Mouse (Mus musculus) heart, embryonic 11.5 days (tissue): Measurements from ENCODE around the gene Ell2. TPM values are rescaled to one million over a fixed set of nuclear protein-coding genes. Genes with fewer than 3 reads are reported as not detected.

ENCODE experiments used
- ATAC-seq: fragments of 200-750 bp; cut with Nextera tagmentation; replicated peaks from 2 replicates; pipeline ENCODE4 v1.8.0; 2017; ENCODE audit warnings: moderate library complexity; ENCODE audit not compliant: insufficient number of reproducible peaks, low FRiP score, low TSS enrichment
- H3K27ac ChIP-seq: fragments of 300-500 bp; sonication (generic); 2 replicates; pipeline ENCODE4 v1.5.1; 2014; ENCODE audit warnings: mild to moderate bottlenecking, low read depth, low read length
- H3K27me3 ChIP-seq: fragments of 300-500 bp; sonication (generic); 2 replicates; pipeline ENCODE4 v1.6.1; 2014; ENCODE audit warnings: mild to moderate bottlenecking, low read length, mixed read lengths; ENCODE audit not compliant: control insufficient read depth, insufficient read depth
- H3K36me3 ChIP-seq: fragments of 300-500 bp; sonication (generic); 2 replicates; pipeline ENCODE4 v1.6.1; 2014; ENCODE audit warnings: mild to moderate bottlenecking, low read length, moderate library complexity, mixed read lengths; ENCODE audit not compliant: control insufficient read depth, insufficient read depth
- H3K4me1 ChIP-seq: fragments of 300-500 bp; sonication (generic); 2 replicates; pipeline ENCODE4 v1.6.1; 2014; ENCODE audit warnings: low read length; ENCODE audit not compliant: control insufficient read depth, insufficient read depth
- H3K4me2 ChIP-seq: fragments of 300-500 bp; sonication (generic); 2 replicates; pipeline ENCODE4 v1.6.1; 2014; ENCODE audit warnings: mild to moderate bottlenecking, moderate library complexity
- H3K4me3 ChIP-seq: fragments of 300-500 bp; sonication (generic); 2 replicates; pipeline ENCODE4 v1.5.1; 2014; ENCODE audit warnings: low read depth, low read length
- H3K9ac ChIP-seq: fragments of 300-500 bp; sonication (generic); 2 replicates; pipeline ENCODE4 v1.6.1; 2014; ENCODE audit warnings: mild to moderate bottlenecking, low read depth, low read length, moderate library complexity
- H3K9me3 ChIP-seq: fragments of 300-500 bp; sonication (generic); replicated peaks from 2 replicates; pipeline ENCODE4 v1.6.1; 2016; ENCODE audit warnings: low read length; ENCODE audit not compliant: control insufficient read depth
- WGBS: fragments of 180-500 bp; shearing (Covaris S2); extraction: QIAGEN DNeasy Blood & Tissue Kit; methylation state at CpG from one replicate; pipeline ENCODE4 v1.1.7; 2014; ENCODE audit not compliant: insufficient replicate concordance; 5-methylcytosine and 5-hydroxymethylcytosine counted together
- polyA plus RNA-seq: library from polyadenylated mRNA; unstranded; fragments of >200 nt; fragmentation: Nextera tagmentation; extraction: Ambion mirVana; gene quantifications from 2 replicates; pipeline ENCODE4 v1.2.1, GENCODE M21; 2014

Ell2 gene
- polyA plus RNA-seq, 1 experiment from 2014 or later: 10.4 TPM

GRCm38 (mm10) chr13:75747265-75747664 lies 40.7 kb downstream of the Ell2 start:
- H3K4me3 ChIP-seq: no peak overlapping the region
- peaks cover 3% of the 10 kb centered on the region; the same call in 1 of the 2 replicates for H3K4me1 ChIP-seq
- no peaks in the 10 kb centered on the region for H3K9me3 ChIP-seq
- H3K9ac ChIP-seq: no peak overlapping the region
- 83% methylated on average over 3 of the region's 3 CpGs for WGBS
- no peak for ATAC-seq
- H3K36me3 ChIP-seq: no peaks in the 10 kb centered on the region
- no peaks in the 10 kb centered on the region for H3K27me3 ChIP-seq
- no peak overlapping the region for H3K27ac ChIP-seq
- H3K4me2 ChIP-seq: no peak overlapping the region

GRCm38 (mm10) chr13:75748685-75749084 lies 42.1 kb downstream of the Ell2 start:
- no peak overlapping the region for H3K4me3 ChIP-seq
- no peak overlapping the region for H3K9ac ChIP-seq
- no peak overlapping the region for H3K27ac ChIP-seq
- H3K9me3 ChIP-seq: no peaks in the 10 kb centered on the region
- WGBS: 93% methylated on average over 7 of the region's 7 CpGs
- no peaks in the 10 kb centered on the region for H3K36me3 ChIP-seq
- no peaks in the 10 kb centered on the region for H3K4me1 ChIP-seq
- no peak for ATAC-seq
- H3K4me2 ChIP-seq: no peak overlapping the region
- no peaks in the 10 kb centered on the region for H3K27me3 ChIP-seq

GRCm38 (mm10) chr13:75750785-75751184 lies 44.2 kb downstream of the Ell2 start:
- ATAC-seq: no peak
- Histone ChIP-seq H3K9ac (no peak overlapping the region), H3K4me3 (no peak overlapping the region), H3K9me3 (no peaks in the 10 kb centered on the region), H3K4me2 (no peak overlapping the region), H3K27ac (no peak overlapping the region), H3K36me3 (no peaks in the 10 kb centered on the region), H3K4me1 (no peaks in the 10 kb centered on the region), H3K27me3 (no peaks in the 10 kb centered on the region)
- 67% methylated on average over 2 of the region's 2 CpGs for WGBS

DNA sequence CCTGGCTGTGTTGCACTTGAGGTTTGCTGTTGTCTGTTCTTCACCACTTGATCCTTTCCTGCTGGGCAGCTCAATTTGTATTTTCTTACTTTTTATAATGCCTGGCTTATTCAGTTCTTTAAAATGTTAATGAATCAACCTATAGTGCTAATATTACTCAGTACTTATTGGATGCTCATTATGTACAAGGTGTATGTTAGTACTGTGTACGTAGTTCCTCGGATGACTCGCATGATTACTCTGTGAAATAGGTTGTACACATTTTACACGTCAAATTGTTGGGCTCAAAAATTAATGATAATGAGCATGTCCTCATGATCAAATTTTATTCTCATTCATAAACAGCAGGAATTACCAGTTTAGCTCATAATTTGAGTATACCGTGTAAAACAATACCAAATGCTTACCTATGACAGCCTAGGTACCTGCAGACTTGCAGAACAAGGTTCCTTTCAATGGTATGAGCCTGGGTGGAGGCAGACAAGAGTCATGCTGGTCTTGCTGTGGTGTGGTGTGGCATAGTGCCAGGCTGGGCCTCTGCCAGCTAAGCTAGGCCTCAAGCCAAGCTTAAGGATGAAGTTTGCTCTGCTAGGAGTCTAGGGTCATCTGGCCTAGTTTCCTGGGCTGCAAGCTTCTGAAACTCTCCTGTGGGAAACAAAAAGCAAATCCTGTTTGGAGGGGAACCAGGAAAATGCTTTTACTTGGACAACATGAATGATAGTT lies 45.8 kb downstream of the Ell2 start:
- Histone ChIP-seq H3K9me3 (no peaks in the 10 kb centered on the region), H3K4me2 (no peak overlapping the region), H3K36me3 (no peaks in the 10 kb centered on the region), H3K4me1 (no peaks in the 10 kb centered on the region), H3K9ac (no peak overlapping the region), H3K27ac (no peak overlapping the region), H3K4me3 (no peak overlapping the region), H3K27me3 (no peaks in the 10 kb centered on the region)
- WGBS: 86% methylated on average over 5 of the region's 5 CpGs
- ATAC-seq: no peak

DNA sequence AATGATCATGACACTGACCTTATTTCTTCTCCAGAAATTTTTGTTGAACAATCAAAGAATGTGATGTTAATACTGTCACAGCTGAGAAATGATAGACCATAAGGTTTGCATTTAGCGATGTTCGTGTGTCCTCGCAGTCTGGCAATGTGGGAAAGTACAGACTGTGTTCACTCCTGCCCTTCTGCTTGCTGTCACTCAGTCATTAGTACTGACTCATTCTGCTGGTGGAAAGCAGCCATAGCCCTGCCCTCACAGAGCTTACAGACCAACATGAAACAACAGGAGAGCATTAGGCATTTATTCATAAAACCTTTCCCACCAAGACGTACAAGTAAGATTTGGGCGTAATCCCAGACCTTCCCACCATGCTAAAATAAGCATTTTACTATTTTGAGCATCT lies 47.8 kb downstream of the Ell2 start:
- Histone ChIP-seq H3K4me3 (no peak overlapping the region), H3K9ac (no peak overlapping the region), H3K4me1 (no peaks in the 10 kb centered on the region), H3K27me3 (no peaks in the 10 kb centered on the region), H3K27ac (no peak overlapping the region), H3K4me2 (no peak overlapping the region), H3K36me3 (no peaks in the 10 kb centered on the region), H3K9me3 (no peaks in the 10 kb centered on the region)
- ATAC-seq: no peak
- WGBS: 79% methylated on average over 5 of the region's 5 CpGs

DNA sequence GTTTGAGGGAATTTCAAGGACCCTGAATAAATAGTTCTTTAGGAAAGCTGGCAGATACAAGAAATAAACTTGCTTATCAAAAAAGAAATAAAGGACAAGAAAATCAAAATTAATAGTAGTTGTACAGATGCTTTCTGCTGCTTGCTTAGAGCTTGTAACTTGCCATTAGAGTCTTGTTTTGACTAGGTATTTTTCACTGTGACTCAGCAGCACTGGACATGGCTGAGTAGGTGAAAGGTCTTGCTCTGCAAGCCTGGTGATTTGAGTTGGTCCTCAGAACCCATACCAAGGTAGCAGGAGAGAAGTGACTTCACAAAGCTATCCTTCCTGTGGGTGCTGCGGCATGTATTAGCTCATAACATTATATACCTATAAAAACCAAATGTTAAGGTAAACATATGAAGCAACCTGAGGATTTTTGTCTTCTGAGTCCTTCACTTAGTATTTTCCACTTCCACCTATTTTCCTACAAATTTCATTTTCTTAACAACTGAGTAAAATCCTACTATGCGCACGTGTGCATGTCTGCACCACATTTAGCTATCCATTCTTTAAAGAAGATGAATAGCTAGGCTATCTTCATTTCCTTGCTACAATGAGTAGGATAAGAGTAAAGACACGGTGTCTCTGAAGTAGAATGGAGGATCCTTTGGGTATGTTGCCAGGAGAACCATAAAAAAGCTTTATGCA lies 54.4 kb downstream of the Ell2 start:
- H3K9me3 ChIP-seq: no peaks in the 10 kb centered on the region
- ATAC-seq: no peak
- H3K4me3 ChIP-seq: no peak overlapping the region
- H3K4me2 ChIP-seq: no peak overlapping the region
- H3K4me1 ChIP-seq: no peaks in the 10 kb centered on the region
- 90% methylated on average over 4 of the region's 4 CpGs for WGBS
- no peak overlapping the region for H3K9ac ChIP-seq
- H3K36me3 ChIP-seq: no peaks in the 10 kb centered on the region
- no peak overlapping the region for H3K27ac ChIP-seq
- H3K27me3 ChIP-seq: no peaks in the 10 kb centered on the region

DNA sequence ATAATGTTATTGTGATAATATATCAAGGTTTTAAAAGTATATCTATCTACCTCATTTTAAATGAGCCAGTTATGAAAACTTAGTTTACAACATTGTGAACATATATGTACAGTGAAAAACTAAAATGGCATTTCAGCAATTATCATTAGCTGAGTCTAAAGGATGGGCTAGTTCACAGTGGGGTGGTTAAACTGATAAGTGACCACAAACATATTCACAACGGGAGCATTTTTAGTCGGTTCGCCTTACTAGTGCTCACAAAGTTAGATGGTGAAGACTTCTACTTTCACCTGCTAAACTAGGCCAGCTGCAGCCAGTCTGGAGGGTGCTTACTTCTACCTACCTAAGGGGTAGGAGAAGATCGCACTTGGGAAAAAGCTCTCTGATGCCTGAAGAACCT lies 56.2 kb downstream of the Ell2 start:
- no peak overlapping the region for H3K4me3 ChIP-seq
- no peaks in the 10 kb centered on the region for H3K4me1 ChIP-seq
- H3K36me3 ChIP-seq: no peaks in the 10 kb centered on the region
- no peaks in the 10 kb centered on the region for H3K9me3 ChIP-seq
- 82% methylated on average over 4 of the region's 4 CpGs for WGBS
- ATAC-seq: no peak
- H3K27ac ChIP-seq: no peak overlapping the region
- H3K9ac ChIP-seq: no peak overlapping the region
- H3K4me2 ChIP-seq: no peak overlapping the region
- no peaks in the 10 kb centered on the region for H3K27me3 ChIP-seq

DNA sequence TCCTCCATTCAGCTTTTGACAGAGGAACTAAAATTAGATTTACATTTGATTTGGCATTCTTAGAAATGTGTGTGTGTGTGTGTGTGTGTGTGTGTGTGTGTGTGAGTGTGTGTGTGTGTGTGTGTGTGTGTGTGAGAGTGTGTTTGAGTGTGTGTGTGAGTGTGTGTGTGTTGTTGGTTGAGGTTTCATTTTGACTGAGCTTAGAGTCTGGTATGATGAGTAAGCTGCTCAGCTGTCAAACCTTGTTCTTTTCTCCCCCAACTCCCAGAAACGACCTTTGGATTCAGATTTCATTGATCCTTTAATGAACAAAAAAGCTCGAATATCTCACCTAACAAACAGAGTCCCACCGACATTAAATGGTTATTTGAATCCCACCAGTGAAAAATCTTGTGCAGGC lies 56.7 kb downstream of the Ell2 start:
- no peak for ATAC-seq
- H3K4me2 ChIP-seq: no peak overlapping the region
- H3K4me1 ChIP-seq: no peaks in the 10 kb centered on the region
- H3K4me3 ChIP-seq: no peak overlapping the region
- H3K27ac ChIP-seq: no peak overlapping the region
- H3K9ac ChIP-seq: no peak overlapping the region
- 60% methylated on average over 3 of the region's 3 CpGs for WGBS
- no peaks in the 10 kb centered on the region for H3K27me3 ChIP-seq
- no peaks in the 10 kb centered on the region for H3K9me3 ChIP-seq
- H3K36me3 ChIP-seq: no peaks in the 10 kb centered on the region

DNA sequence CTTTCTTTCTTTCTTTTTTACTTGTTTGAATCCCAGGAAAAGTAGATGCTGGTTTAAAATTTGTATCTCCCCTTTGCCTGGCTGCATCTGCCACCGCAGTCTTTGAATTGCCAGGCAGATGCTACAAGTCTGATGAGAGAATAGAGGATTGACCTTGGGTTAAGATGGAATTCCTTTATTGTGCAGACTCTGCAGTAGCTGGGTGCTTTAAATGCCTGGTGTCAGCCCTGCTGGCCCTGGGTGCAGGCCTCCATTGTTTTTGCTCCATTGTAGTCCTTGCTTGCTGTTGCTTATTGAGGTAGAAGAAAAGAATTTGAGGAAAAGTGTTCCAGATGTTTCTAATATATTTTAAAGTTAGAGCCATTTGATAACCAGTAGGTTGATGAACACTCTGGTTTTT lies 59.2 kb downstream of the Ell2 start:
- no peak overlapping the region for H3K27ac ChIP-seq
- H3K4me2 ChIP-seq: no peak overlapping the region
- H3K36me3 ChIP-seq: no peaks in the 10 kb centered on the region
- H3K9ac ChIP-seq: no peak overlapping the region
- no peak overlapping the region for H3K4me3 ChIP-seq
- H3K27me3 ChIP-seq: no peaks in the 10 kb centered on the region
- no peaks in the 10 kb centered on the region for H3K4me1 ChIP-seq
- WGBS: 67% methylated on average over 1 of the region's 1 CpGs
- H3K9me3 ChIP-seq: no peaks in the 10 kb centered on the region
- ATAC-seq: no peak
